Mouse (Mus musculus): ENCODE data around the gene Adm. TPM values are rescaled to one million over a fixed set of nuclear protein-coding genes. Genes with fewer than 3 reads are reported as not detected.
"Not testable (repeated sequence)": the region's sequence is repeated elsewhere in the genome, so short reads cannot be mapped to it uniquely, and the experiment has no call there.

Gene Adm
- total RNA-seq, 4 experiments from 2014 or later, result 1.7 to 3.1 (median 2.4) TPM

DNA sequence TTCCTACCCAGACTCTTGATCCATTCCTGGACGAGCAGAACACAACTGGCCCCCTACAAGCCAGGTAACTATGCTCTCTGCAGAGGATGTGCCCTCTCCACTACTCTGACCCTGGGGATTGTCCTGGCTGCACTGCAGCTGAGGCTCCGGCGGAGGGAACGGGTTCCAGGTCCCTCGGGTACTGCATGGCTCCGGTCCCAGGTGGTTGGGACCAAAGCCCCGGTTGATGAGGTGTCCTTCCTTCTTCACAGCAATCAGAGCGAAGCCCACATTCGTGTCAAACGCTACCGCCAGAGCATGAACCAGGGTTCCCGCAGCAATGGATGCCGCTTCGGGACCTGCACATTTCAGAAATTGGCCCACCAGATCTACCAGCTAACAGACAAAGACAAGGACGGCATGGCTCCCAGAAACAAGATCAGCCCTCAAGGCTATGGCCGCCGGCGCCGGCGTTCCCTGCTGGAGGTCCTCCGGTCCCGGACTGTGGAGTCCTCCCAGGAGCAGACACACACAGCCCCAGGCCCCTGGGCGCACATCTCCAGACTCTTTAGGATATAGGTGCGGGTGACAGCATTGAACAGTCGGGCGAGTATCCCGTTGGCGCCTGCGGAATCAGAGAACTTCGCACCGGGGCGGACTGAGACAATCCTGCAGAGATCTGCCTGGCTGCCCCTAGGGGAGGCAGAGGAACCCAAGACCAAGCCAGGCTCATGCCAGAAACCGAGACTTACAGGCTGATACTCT is 1.3 kb downstream of the Adm start:
- no peak for DNase-seq (ENCODE audit: low spot score in 2 of 2)

GRCm38 (mm10) chr7:110629892-110630666 is 2.6 kb downstream of the Adm start:
- peak; percentile 61 to 83 for DNase-seq (ENCODE audit: low spot score in 2 of 2)

DNA sequence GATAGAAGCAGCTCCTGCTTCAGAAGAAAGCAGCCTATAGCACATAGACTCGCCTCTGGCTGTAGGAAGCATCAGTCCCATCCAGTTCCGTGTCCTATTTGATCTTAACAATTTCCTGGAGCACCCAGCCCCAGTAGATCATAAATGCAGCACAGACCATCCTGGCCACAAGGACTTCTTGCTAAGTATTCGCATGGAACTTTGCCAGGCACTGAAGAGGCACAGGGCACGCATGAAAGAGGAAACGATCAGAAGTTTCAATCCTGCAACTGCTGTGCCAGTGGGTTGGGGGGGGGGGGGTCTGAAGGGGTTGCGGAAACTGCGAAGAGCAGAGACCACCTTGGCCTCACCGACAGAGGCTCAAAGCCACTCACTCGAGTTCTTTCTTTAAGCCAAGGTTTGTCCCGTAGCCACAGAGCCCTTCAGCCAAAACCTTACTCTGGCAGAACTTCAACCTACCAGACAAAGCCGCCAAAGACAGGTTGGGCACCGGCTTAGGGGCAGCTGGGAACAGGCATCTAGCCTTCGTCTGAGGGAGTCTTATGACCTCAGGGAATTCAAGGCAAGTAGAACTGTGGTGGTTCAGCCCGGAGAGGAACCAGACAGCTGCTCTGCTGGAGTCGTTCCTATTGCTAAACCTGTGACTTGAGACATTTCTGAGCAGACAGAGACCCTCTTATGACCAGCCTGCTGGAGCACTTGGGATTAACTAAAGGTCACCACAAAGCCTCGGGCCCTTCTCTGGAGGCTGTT is 3.9 kb downstream of the Adm start:
- no peak for DNase-seq (ENCODE audit: low spot score in 2 of 2)

- no peak for DNase-seq (ENCODE audit: low spot score in 2 of 2)
Observed at GRCm38 (mm10) chr7:110635929-110636328, 8.5 kb downstream of the Adm start.

DNA sequence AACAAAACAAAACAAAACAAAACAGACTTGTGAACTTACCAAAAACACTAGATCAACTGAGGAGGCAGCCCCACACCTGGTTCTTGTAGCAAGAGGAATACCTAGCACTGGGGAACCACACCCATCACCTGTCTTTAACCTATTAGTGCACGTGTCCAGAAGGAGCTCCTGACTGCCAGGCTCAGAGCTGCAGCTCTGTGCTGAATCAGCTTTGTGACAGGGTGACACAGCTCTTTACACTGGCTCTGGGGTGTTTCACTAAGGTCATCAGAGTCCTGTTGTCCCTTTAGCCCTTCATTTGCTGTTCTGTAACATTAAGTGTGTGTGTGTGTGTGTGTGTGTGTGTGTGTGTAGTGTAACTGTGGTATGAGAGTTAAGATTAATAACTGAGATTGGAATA is 9.1 kb downstream of the Adm start:
- DNase-seq (ENCODE audit: low spot score in 2 of 2), result no peak

GRCm38 (mm10) chr7:110638305-110639110 is 11.0 kb downstream of the Adm start:
- DNase-seq (ENCODE audit: low spot score in 2 of 2), result no peak

GRCm38 (mm10) chr7:110639291-110639915 is 11.9 kb downstream of the Adm start:
- DNase-seq (ENCODE audit: low spot score in 2 of 2), result no peak

DNA sequence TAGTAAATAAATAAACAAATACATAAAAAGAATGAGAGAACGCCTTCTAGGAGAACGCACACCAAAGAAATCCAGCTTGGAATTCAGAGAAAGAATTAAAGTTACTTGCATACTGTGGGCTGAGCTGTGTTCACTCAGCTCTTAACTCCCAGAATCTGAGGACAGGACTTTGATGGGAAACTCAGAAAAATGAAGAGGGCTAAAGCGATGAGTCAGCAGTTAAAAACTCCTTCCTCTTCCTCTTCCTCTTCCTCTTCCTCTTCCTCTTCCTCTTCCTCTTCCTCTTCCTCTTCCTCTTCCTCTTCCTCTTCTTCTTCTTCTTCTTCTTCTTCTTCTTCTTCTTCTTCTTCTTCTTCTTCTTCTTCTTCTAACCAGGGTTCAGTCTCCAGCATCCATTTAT is 12.5 kb downstream of the Adm start:
- DNase-seq (ENCODE audit: low spot score in 2 of 2), result not testable (repeated sequence)

GRCm38 (mm10) chr7:110645311-110645710 is 17.9 kb downstream of the Adm start:
- peak; percentile 45 to 56 for DNase-seq (ENCODE audit: low spot score in 2 of 2)

DNA sequence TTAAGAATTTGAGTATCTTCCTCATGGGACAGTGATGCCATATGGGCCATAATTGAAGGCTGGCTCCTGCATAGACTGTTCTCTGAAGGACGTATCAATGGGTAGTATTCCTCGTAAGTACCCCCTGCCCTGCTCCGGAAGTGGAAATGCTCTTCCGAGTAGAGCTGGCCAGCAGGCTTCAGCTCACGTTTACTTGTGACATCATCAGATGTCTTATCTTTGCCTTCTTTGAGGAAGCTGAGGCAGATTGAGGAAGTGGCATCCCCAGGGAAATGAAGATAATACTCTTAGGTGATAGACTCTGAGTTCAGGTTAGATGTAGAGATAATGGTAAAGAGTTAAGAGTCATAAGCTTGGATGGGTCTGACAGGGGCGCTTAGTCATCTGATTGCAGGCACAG is 18.4 kb downstream of the Adm start:
- DNase-seq (ENCODE audit: low spot score in 2 of 2), result no peak

GRCm38 (mm10) chr7:110646611-110647407 is 19.3 kb downstream of the Adm start:
- no peak for DNase-seq (ENCODE audit: low spot score in 2 of 2)

- DNase-seq (ENCODE audit: low spot score in 2 of 2), result no peak
Observed at GRCm38 (mm10) chr7:110647559-110648454, 20.3 kb downstream of the Adm start.

- no peak for DNase-seq (ENCODE audit: low spot score in 2 of 2)
Observed at GRCm38 (mm10) chr7:110648455-110649085, 21.1 kb downstream of the Adm start.

- DNase-seq (ENCODE audit: low spot score in 2 of 2), result no peak
Observed at GRCm38 (mm10) chr7:110649133-110649987, 21.9 kb downstream of the Adm start.

- no peak for DNase-seq (ENCODE audit: low spot score in 2 of 2)
Observed at GRCm38 (mm10) chr7:110650491-110650890, 23.0 kb downstream of the Adm start.

GRCm38 (mm10) chr7:110651091-110651490 is 23.6 kb downstream of the Adm start:
- no peak for DNase-seq (ENCODE audit: low spot score in 2 of 2)

DNA sequence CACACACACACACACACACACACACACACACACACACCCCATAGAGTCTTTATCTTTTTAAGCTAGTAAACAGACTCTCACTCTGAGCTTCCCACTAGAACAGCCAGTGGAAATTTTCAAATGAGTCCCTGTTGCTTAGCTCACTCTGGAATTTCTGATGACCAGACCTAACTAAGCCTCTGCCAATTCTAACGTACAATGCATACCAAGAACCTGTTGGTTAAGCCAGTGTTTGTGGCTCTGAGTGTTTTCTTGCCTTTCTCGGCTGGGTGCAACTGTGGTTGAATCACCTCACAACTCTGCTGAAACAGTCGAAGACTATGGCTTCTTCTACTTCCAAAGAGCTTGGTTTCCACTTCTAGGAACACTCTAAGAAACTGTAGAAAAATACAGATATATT is 27.8 kb downstream of the Adm start:
- DNase-seq (ENCODE audit: low spot score in 2 of 2), result no peak
